Mouse (Mus musculus): Measurements from ENCODE around the gene Kcnip4. TPM values are rescaled to one million over a fixed set of nuclear protein-coding genes. Genes with fewer than 3 reads are reported as not detected.

Kcnip4 gene
- polyA plus RNA-seq, 1 experiment from 2014 or later: 0.05 TPM

- no peak for TF ChIP-seq EP300 (IDR thresholded peaks at IDR 0.05; ENCODE audit: low read depth)
- TF ChIP-seq CTCF (IDR thresholded peaks at IDR 0.05; ENCODE audit: low read depth): no peak
- DNase-seq (peak; percentile 18), ATAC-seq (no peak)
- H3K9ac ChIP-seq (replicated peaks): no peak overlapping the region
- H3K4me1 ChIP-seq (ENCODE audit: insufficient read depth): no peaks in the 10 kb centered on the region
- 28% methylated on average over 12 of the region's 12 CpGs for WGBS (ENCODE audit: insufficient replicate concordance)
- peak overlapping the region; percentile 22; the same call in 1 of the 2 replicates for H3K4me2 ChIP-seq (ENCODE audit: low read depth, low read length)
- H3K36me3 ChIP-seq (replicated peaks; ENCODE audit: insufficient read depth, low read length): no peaks in the 10 kb centered on the region
- no peaks in the 10 kb centered on the region for H3K9me3 ChIP-seq (ENCODE audit: low read length)
- no peak overlapping the region for H3K4me3 ChIP-seq (ENCODE audit: low read depth, low read length)
- no peak overlapping the region for H3K27ac ChIP-seq (ENCODE audit: low read depth)
- H3K27me3 ChIP-seq (ENCODE audit: insufficient read depth, low read length): no peaks in the 10 kb centered on the region
Measured at GRCm38 (mm10) chr5:49285455-49286135, 239.1 kb downstream of the Kcnip4 start.

DNA sequence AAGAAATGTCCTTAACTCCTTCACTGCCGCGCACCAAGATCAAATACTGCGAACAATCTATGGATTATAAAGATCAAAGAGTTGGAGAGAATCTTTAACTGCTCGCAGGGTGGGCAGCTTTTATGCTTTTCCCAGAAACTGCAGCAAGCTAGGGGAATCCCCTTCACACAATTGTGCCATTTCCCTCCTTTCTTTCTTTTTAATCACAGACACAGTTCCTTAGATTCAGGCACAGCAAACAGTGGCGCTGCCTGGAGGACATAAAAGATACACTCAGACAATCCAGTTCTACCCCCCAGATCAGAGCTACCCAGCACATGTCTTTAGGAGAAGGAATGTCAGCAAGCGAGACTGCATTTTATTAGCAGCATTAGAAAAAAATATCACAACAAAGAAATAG, 239.9 kb downstream of the Kcnip4 start:
- WGBS (ENCODE audit: insufficient replicate concordance): 71% methylated on average over 6 of the region's 6 CpGs
- TF ChIP-seq EP300 (IDR thresholded peaks at IDR 0.05; ENCODE audit: low read depth) (no peak), CTCF (IDR thresholded peaks at IDR 0.05; ENCODE audit: low read depth) (no peak)
- H3K27me3 ChIP-seq (ENCODE audit: insufficient read depth, low read length): no peaks in the 10 kb centered on the region
- no peak for DNase-seq
- no peaks in the 10 kb centered on the region for H3K36me3 ChIP-seq (replicated peaks; ENCODE audit: insufficient read depth, low read length)
- H3K4me1 ChIP-seq (ENCODE audit: insufficient read depth): no peaks in the 10 kb centered on the region
- H3K9me3 ChIP-seq (ENCODE audit: low read length): no peaks in the 10 kb centered on the region
- H3K4me2 ChIP-seq (ENCODE audit: low read depth, low read length): no peak overlapping the region
- H3K4me3 ChIP-seq (ENCODE audit: low read depth, low read length): no peak overlapping the region
- no peak overlapping the region for H3K9ac ChIP-seq (replicated peaks)
- no peak overlapping the region for H3K27ac ChIP-seq (ENCODE audit: low read depth)
- ATAC-seq: no peak

DNA sequence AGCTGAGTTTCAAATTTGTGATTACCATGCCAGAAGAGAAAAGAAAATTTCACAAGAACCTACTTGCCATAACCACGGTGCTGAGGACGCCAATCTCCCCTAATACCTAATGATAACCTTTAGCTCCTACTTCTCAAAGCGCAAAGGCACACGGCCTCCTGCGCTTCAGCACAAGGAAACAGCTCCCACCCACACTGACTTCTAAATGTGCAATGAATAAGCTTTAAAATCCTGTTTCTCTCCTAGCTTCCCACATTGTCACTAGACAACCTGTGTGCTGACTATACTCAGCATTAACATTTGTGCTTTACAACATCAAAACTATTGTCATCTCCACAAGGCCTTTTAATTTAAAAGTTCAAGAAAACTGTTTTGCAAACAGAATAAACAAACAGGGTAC, 241.3 kb downstream of the Kcnip4 start:
- Histone ChIP-seq H3K4me1 (ENCODE audit: insufficient read depth) (no peaks in the 10 kb centered on the region), H3K27ac (ENCODE audit: low read depth) (no peak overlapping the region), H3K4me3 (ENCODE audit: low read depth, low read length) (no peak overlapping the region), H3K9ac (replicated peaks) (no peak overlapping the region), H3K27me3 (ENCODE audit: insufficient read depth, low read length) (no peaks in the 10 kb centered on the region), H3K36me3 (replicated peaks; ENCODE audit: insufficient read depth, low read length) (no peaks in the 10 kb centered on the region), H3K4me2 (ENCODE audit: low read depth, low read length) (no peak overlapping the region), H3K9me3 (ENCODE audit: low read length) (no peaks in the 10 kb centered on the region)
- no peak for TF ChIP-seq EP300 (IDR thresholded peaks at IDR 0.05; ENCODE audit: low read depth)
- TF ChIP-seq CTCF (IDR thresholded peaks at IDR 0.05; ENCODE audit: low read depth): no peak
- ATAC-seq (no peak), DNase-seq (no peak)
- 67% methylated on average over 5 of the region's 5 CpGs for WGBS (ENCODE audit: insufficient replicate concordance)

- DNase-seq: no peak
- Histone ChIP-seq H3K36me3 (replicated peaks; ENCODE audit: insufficient read depth, low read length) (no peaks in the 10 kb centered on the region), H3K9me3 (ENCODE audit: low read length) (no peaks in the 10 kb centered on the region), H3K4me2 (ENCODE audit: low read depth, low read length) (no peak overlapping the region), H3K4me3 (ENCODE audit: low read depth, low read length) (no peak overlapping the region), H3K4me1 (ENCODE audit: insufficient read depth) (no peaks in the 10 kb centered on the region), H3K27me3 (ENCODE audit: insufficient read depth, low read length) (no peaks in the 10 kb centered on the region), H3K27ac (ENCODE audit: low read depth) (no peak overlapping the region), H3K9ac (replicated peaks) (no peak overlapping the region)
- no peak for ATAC-seq
- TF ChIP-seq EP300 (IDR thresholded peaks at IDR 0.05; ENCODE audit: low read depth) (no peak), CTCF (IDR thresholded peaks at IDR 0.05; ENCODE audit: low read depth) (no peak)
Measured at GRCm38 (mm10) chr5:49271864-49272263, 252.8 kb downstream of the Kcnip4 start.

DNA sequence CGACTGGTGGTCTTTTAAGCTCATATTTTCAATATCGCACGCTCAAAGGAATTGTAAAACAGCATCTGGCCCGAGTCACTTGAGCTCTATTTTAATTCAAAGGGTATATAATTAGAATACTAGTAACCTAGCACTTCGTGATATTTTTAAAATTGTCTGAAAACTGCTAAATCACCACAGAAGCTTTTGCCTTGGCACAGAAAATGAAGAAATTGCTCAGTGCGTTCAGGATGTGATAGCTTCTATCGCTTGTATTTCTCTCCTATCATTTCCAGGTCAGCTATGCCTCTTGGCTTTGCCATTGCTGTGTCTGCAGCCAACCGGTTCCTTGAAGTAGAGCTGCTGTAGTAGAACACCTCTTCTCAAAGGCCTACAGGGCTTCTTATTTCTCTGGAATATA, 255.9 kb downstream of the Kcnip4 start:
- Histone ChIP-seq H3K27ac (ENCODE audit: low read depth) (no peak overlapping the region), H3K9me3 (ENCODE audit: low read length) (no peaks in the 10 kb centered on the region), H3K4me3 (ENCODE audit: low read depth, low read length) (no peak overlapping the region), H3K36me3 (replicated peaks; ENCODE audit: insufficient read depth, low read length) (no peaks in the 10 kb centered on the region), H3K27me3 (ENCODE audit: insufficient read depth, low read length) (no peaks in the 10 kb centered on the region), H3K4me1 (ENCODE audit: insufficient read depth) (no peaks in the 10 kb centered on the region), H3K4me2 (ENCODE audit: low read depth, low read length) (no peak overlapping the region), H3K9ac (replicated peaks) (no peak overlapping the region)
- TF ChIP-seq CTCF (IDR thresholded peaks at IDR 0.05; ENCODE audit: low read depth): no peak
- TF ChIP-seq EP300 (IDR thresholded peaks at IDR 0.05; ENCODE audit: low read depth): no peak
- DNase-seq (no peak), ATAC-seq (no peak)
- WGBS (ENCODE audit: insufficient replicate concordance): 79% methylated on average over 8 of the region's 8 CpGs

DNA sequence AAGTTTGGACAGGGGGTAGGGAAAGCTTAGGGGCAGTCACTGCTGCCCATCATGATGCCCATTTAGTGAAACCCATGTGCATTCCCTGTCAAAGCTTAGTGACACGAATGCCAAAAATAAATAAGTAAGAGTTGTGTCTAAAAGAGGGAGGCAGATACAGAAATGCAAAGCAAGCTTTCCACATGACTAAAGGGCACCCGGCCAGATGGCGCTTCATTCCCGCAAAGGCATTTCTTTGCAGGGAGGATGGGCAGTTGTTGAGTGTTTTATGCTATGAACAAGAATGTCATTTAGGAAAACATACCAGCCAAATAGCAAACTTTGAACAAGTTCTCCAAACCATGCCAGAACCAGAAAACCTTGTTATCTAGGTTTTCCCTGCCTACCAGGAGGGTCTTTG, 265.4 kb downstream of the Kcnip4 start:
- H3K9me3 ChIP-seq (ENCODE audit: low read length): no peaks in the 10 kb centered on the region
- H3K27me3 ChIP-seq (ENCODE audit: insufficient read depth, low read length): no peaks in the 10 kb centered on the region
- H3K27ac ChIP-seq (ENCODE audit: low read depth): no peak overlapping the region
- no peaks in the 10 kb centered on the region for H3K36me3 ChIP-seq (replicated peaks; ENCODE audit: insufficient read depth, low read length)
- H3K4me2 ChIP-seq (ENCODE audit: low read depth, low read length): no peak overlapping the region
- WGBS (ENCODE audit: insufficient replicate concordance): 77% methylated on average over 4 of the region's 4 CpGs
- ATAC-seq (no peak), DNase-seq (no peak)
- no peak for TF ChIP-seq CTCF (IDR thresholded peaks at IDR 0.05; ENCODE audit: low read depth)
- no peak for TF ChIP-seq EP300 (IDR thresholded peaks at IDR 0.05; ENCODE audit: low read depth)
- H3K9ac ChIP-seq (replicated peaks): no peak overlapping the region
- H3K4me1 ChIP-seq (ENCODE audit: insufficient read depth): no peaks in the 10 kb centered on the region
- no peak overlapping the region for H3K4me3 ChIP-seq (ENCODE audit: low read depth, low read length)

DNA sequence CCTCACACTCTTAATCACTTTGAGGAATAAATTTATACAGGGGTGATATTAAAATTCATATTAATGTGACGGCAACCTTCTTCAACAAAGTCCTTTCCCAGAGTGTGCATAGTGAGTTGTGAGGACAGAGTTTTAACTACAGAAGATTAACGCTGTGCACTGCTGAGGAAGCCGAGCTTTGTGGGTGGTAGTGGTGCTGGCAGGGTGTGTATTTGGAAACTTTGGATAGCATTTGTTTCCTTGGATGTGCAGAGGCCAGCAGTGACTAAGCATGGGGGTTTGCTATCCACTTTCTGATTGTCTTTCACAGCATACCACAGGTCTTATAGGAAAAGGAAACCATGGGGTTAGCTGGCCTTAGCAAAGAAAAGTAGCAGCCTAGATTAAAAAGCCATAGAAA, 267.9 kb downstream of the Kcnip4 start:
- H3K4me2 ChIP-seq (ENCODE audit: low read depth, low read length): no peak overlapping the region
- no peak overlapping the region for H3K27ac ChIP-seq (ENCODE audit: low read depth)
- H3K36me3 ChIP-seq (replicated peaks; ENCODE audit: insufficient read depth, low read length): no peaks in the 10 kb centered on the region
- H3K27me3 ChIP-seq (ENCODE audit: insufficient read depth, low read length): no peaks in the 10 kb centered on the region
- no peaks in the 10 kb centered on the region for H3K4me1 ChIP-seq (ENCODE audit: insufficient read depth)
- ATAC-seq (no peak), DNase-seq (no peak)
- no peak overlapping the region for H3K4me3 ChIP-seq (ENCODE audit: low read depth, low read length)
- no peaks in the 10 kb centered on the region for H3K9me3 ChIP-seq (ENCODE audit: low read length)
- 83% methylated on average over 3 of the region's 3 CpGs for WGBS (ENCODE audit: insufficient replicate concordance)
- no peak overlapping the region for H3K9ac ChIP-seq (replicated peaks)
- no peak for TF ChIP-seq CTCF (IDR thresholded peaks at IDR 0.05; ENCODE audit: low read depth)
- TF ChIP-seq EP300 (IDR thresholded peaks at IDR 0.05; ENCODE audit: low read depth): no peak

Data from liver, postnatal 0 days (tissue).